Mouse (Mus musculus): ENCODE results near the gene Gstm5.

DNA sequence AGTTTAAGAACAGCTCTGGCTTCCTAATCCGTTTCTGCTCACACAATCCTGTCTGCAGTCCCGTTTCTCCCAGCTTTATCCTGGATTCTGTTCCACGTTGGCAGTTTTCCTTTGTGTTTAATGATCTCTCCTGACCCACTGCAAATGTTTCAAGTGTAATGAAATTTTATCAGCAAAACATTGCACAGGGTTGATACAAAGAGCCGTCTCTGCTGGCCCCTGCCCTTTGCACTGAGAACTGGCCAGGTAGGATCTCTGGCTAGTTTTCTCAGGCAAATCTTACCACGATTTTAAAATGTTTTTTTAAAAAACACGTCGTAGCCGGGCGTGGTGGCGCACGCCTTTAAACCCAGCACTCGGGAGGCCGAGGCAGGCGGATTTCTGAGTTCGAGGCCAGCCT is 21.1 kb downstream of the Gstm5 start:
- no peak for TF ChIP-seq POLR2A (IDR thresholded peaks at IDR 0.05; ENCODE audit: extremely low read depth, insufficient read depth, low read length)
- no peak for TF ChIP-seq CTCF (IDR thresholded peaks at IDR 0.05; ENCODE audit: extremely low read depth, insufficient read depth, low read length)
